Mouse (Mus musculus) lung, postnatal 0 days (tissue): Measurements from ENCODE around the gene Mrpl40. TPM values are rescaled to one million over a fixed set of nuclear protein-coding genes. Genes with fewer than 3 reads are reported as not detected.

Experiments
- ATAC-seq: fragments of 200-750 bp; cut with Nextera tagmentation; 2 replicates; pipeline ENCODE4 v1.8.0; 2017; ENCODE audit warnings: moderate library complexity
- DNase-seq: peaks from one replicate; pipeline ENCODE4 v3.0.0-alpha.2; 2016; ENCODE audit warnings: low spot score
- H3K27ac ChIP-seq: fragments of 300-500 bp; sonication (generic); 2 replicates; pipeline ENCODE4 v1.5.1; 2014; ENCODE audit warnings: antibody characterized with exemption, mild to moderate bottlenecking, low read length, mixed read lengths
- H3K27me3 ChIP-seq: fragments of 300-500 bp; sonication (generic); replicated peaks from 2 replicates; pipeline ENCODE4 v1.6.1; 2014; ENCODE audit warnings: low read length, mixed read lengths; ENCODE audit not compliant: insufficient read depth
- H3K36me3 ChIP-seq: fragments of 300-500 bp; sonication (generic); 2 replicates; pipeline ENCODE4 v1.6.1; 2014; ENCODE audit warnings: low read length, mixed read lengths; ENCODE audit not compliant: insufficient read depth
- H3K4me1 ChIP-seq: fragments of 300-500 bp; sonication (generic); 2 replicates; pipeline ENCODE4 v1.6.1; 2014; ENCODE audit warnings: antibody characterized with exemption, low read depth, low read length, mixed read lengths; ENCODE audit not compliant: insufficient read depth
- H3K4me2 ChIP-seq: fragments of 300-500 bp; sonication (generic); replicated peaks from 2 replicates; pipeline ENCODE4 v1.6.1; 2014; ENCODE audit warnings: low read depth, mild to moderate bottlenecking, low read length, moderate library complexity, mixed read lengths
- H3K4me3 ChIP-seq: fragments of 300-500 bp; sonication (generic); 2 replicates; pipeline ENCODE4 v1.5.1; 2014; ENCODE audit warnings: low read depth, low read length
- H3K9ac ChIP-seq: fragments of 300-500 bp; sonication (generic); replicated peaks from 2 replicates; pipeline ENCODE4 v1.6.1; 2014; ENCODE audit warnings: low read depth, mild to moderate bottlenecking
- H3K9me3 ChIP-seq: fragments of 300-500 bp; sonication (generic); 2 replicates; pipeline ENCODE4 v1.6.1; 2016; ENCODE audit warnings: low read length, mixed read lengths
- CTCF ChIP-seq: IDR thresholded peaks from 2 replicates; pipeline ENCODE4 v1.5.1; 2016; ENCODE audit warnings: antibody characterized with exemption, mild to moderate bottlenecking
- EP300 ChIP-seq: IDR thresholded peaks from 2 replicates; pipeline ENCODE4 v1.6.1; 2016; ENCODE audit warnings: antibody characterized with exemption, mild to moderate bottlenecking, control low read depth
- WGBS: fragments of 180-500 bp; shearing (Covaris S2); extraction: QIAGEN DNeasy Blood & Tissue Kit; methylation state at CpG from one replicate; pipeline ENCODE4 v1.1.7; 2014; 5-methylcytosine and 5-hydroxymethylcytosine counted together
- polyA plus RNA-seq: library from polyadenylated mRNA; unstranded; fragments of >200 nt; fragmentation: Nextera tagmentation; extraction: Ambion mirVana; gene quantifications from 2 replicates; pipeline ENCODE4 v1.2.1, GENCODE M21; 2015

Mrpl40 gene
- polyA plus RNA-seq, result 55.8 and 56.5 TPM in 2 replicates

GRCm38 (mm10) chr16:18876442-18877308 lies at the start of gene Mrpl40, which contains the start of gene Hira:
Gene Mrpl40, minus strand, starts transcription at chr16:18876862.
Gene Hira, plus strand, starts transcription at chr16:18877037.
- ATAC-seq, result peak; percentile 96
- DNase-seq, result peak; percentile 96
- Histone ChIP-seq H3K4me3 (peak within 1 kb of the TSS; percentile 88), H3K9me3 (no peaks in the 10 kb centered on the region), H3K4me1 (peaks cover 7% of the 10 kb centered on the region; the same call in 1 of the 2 replicates), H3K36me3 (peaks cover 16% of the 10 kb centered on the region; the same call in 1 of the 2 replicates), H3K27me3 (no peaks in the 10 kb centered on the region), H3K9ac (peak within 1 kb of the TSS; percentile 76), H3K4me2 (peak within 1 kb of the TSS; percentile 95), H3K27ac (peak within 1 kb of the TSS; percentile 95)
- under 1% methylated on average over 75 of the region's 93 CpGs for WGBS
- TF ChIP-seq EP300, result peak; percentile 30; the same call in 1 of the 2 replicates
- no peak for TF ChIP-seq CTCF

GRCm38 (mm10) chr16:18921771-18922170 lies 45.1 kb upstream of the Mrpl40 start:
- TF ChIP-seq EP300 (no peak), CTCF (no peak)
- H3K27me3 ChIP-seq, result no peaks in the 10 kb centered on the region
- DNase-seq, result no peak
- ATAC-seq, result no peak
- no peak overlapping the region for H3K4me3 ChIP-seq
- no peaks in the 10 kb centered on the region for H3K4me1 ChIP-seq
- 84% methylated on average over 2 of the region's 2 CpGs for WGBS
- H3K9ac ChIP-seq, result no peak overlapping the region
- H3K27ac ChIP-seq, result no peak overlapping the region
- peaks cover 43% of the 10 kb centered on the region for H3K36me3 ChIP-seq
- no peak overlapping the region for H3K4me2 ChIP-seq
- no peaks in the 10 kb centered on the region for H3K9me3 ChIP-seq

DNA sequence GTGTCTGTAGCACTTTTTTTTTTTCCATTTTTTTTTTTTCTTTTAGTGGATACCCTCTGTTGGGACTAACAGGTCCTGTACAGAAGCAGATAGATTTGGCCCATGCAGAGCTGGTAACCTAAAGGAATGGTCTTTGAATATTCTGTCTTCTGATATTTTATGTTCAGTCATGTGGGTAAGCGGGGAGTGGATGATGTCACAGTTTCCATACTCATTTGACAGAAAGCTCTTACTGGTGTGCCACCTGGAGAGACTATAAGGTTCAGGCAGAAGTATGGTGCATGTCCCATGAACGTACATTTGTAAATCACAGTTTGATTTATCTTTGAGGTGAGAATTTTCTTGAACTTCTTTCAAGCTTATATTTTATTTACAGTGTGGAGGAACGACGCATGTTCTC lies 39.4 kb upstream of the Mrpl40 start:
- Histone ChIP-seq H3K9ac (no peak overlapping the region), H3K4me1 (no peaks in the 10 kb centered on the region), H3K27me3 (no peaks in the 10 kb centered on the region), H3K4me3 (no peak overlapping the region), H3K36me3 (peaks cover 12% of the 10 kb centered on the region; the same call in 1 of the 2 replicates), H3K4me2 (no peak overlapping the region), H3K27ac (no peak overlapping the region), H3K9me3 (no peaks in the 10 kb centered on the region)
- 95% methylated on average over 4 of the region's 4 CpGs for WGBS
- DNase-seq (no peak), ATAC-seq (no peak)
- TF ChIP-seq EP300 (no peak), CTCF (no peak)

- no peaks in the 10 kb centered on the region for H3K9me3 ChIP-seq
- no peak for DNase-seq
- TF ChIP-seq CTCF, result no peak
- TF ChIP-seq EP300, result no peak
- H3K4me1 ChIP-seq, result no peaks in the 10 kb centered on the region
- no peak overlapping the region for H3K9ac ChIP-seq
- WGBS, result 90% methylated on average over 1 of the region's 1 CpGs
- no peak overlapping the region for H3K27ac ChIP-seq
- peaks cover 10% of the 10 kb centered on the region; the same call in 1 of the 2 replicates for H3K36me3 ChIP-seq
- no peak overlapping the region for H3K4me3 ChIP-seq
- H3K27me3 ChIP-seq, result no peaks in the 10 kb centered on the region
- no peak for ATAC-seq
- H3K4me2 ChIP-seq, result no peak overlapping the region
Observed at GRCm38 (mm10) chr16:18905648-18906047, 29.0 kb upstream of the Mrpl40 start.

GRCm38 (mm10) chr16:18896429-18896828 lies 19.8 kb upstream of the Mrpl40 start:
- ATAC-seq (no peak), DNase-seq (peak; percentile 10)
- 44% methylated on average over 10 of the region's 10 CpGs for WGBS
- Histone ChIP-seq H3K4me1 (no peaks in the 10 kb centered on the region), H3K27ac (no peak overlapping the region), H3K36me3 (peaks cover 10% of the 10 kb centered on the region; the same call in 1 of the 2 replicates), H3K9ac (no peak overlapping the region), H3K4me3 (no peak overlapping the region), H3K4me2 (no peak overlapping the region), H3K27me3 (no peaks in the 10 kb centered on the region), H3K9me3 (no peaks in the 10 kb centered on the region)
- TF ChIP-seq EP300 (no peak), CTCF (no peak)

- DNase-seq, result no peak
- no peak overlapping the region for H3K4me2 ChIP-seq
- TF ChIP-seq CTCF (no peak), EP300 (no peak)
- no peak for ATAC-seq
- H3K27me3 ChIP-seq, result no peaks in the 10 kb centered on the region
- H3K4me3 ChIP-seq, result no peak overlapping the region
- WGBS, result 79% methylated on average over 3 of the region's 3 CpGs
- no peak overlapping the region for H3K27ac ChIP-seq
- H3K4me1 ChIP-seq, result no peaks in the 10 kb centered on the region
- H3K36me3 ChIP-seq, result peaks cover 10% of the 10 kb centered on the region; the same call in 1 of the 2 replicates
- no peak overlapping the region for H3K9ac ChIP-seq
- no peaks in the 10 kb centered on the region for H3K9me3 ChIP-seq
Observed at GRCm38 (mm10) chr16:18895249-18895648, 18.6 kb upstream of the Mrpl40 start.
